Mouse (Mus musculus) heart, embryonic 14.5 days (tissue): Measurements from ENCODE around the gene Anxa11. TPM values are rescaled to one million over a fixed set of nuclear protein-coding genes. Genes with fewer than 3 reads are reported as not detected.
"Not testable (repeated sequence)": the region's sequence is repeated elsewhere in the genome, so short reads cannot be mapped to it uniquely, and the experiment has no call there.

Experiments
- ATAC-seq: fragments of 200-750 bp; cut with Nextera tagmentation; 2 replicates; pipeline ENCODE4 v1.8.0; 2017; ENCODE audit warnings: low read depth, moderate TSS enrichment; ENCODE audit not compliant: insufficient number of reproducible peaks, insufficient read depth, low FRiP score
- H3K27ac ChIP-seq, 2 experiments: fragments of 200-500 bp in 1 of 2; fragments of 300-500 bp in 1 of 2; sonication (generic) in 1 of 2; replicated peaks in 1 of 2; 2 replicates each; pipeline ENCODE4 v1.5.1; 2012 to 2014; ENCODE audit warnings: low read depth in 2 of 2, low read length in 2 of 2, control low read depth in 1 of 2, mild to moderate bottlenecking in 1 of 2, mixed read lengths in 1 of 2; ENCODE audit not compliant: control insufficient read depth in 1 of 2, insufficient read depth in 1 of 2
- H3K27me3 ChIP-seq: fragments of 300-500 bp; sonication (generic); 2 replicates; pipeline ENCODE4 v1.6.1; 2014; ENCODE audit warnings: mild to moderate bottlenecking, low read length, control low read depth; ENCODE audit not compliant: control insufficient read depth, insufficient read depth
- H3K36me3 ChIP-seq: fragments of 300-500 bp; sonication (generic); 2 replicates; pipeline ENCODE4 v1.6.1; 2014; ENCODE audit warnings: mild to moderate bottlenecking, control low read depth, low read length, mixed read lengths; ENCODE audit not compliant: control insufficient read depth, insufficient read depth
- H3K4me1 ChIP-seq, 2 experiments: fragments of 200-500 bp in 1 of 2; fragments of 300-500 bp in 1 of 2; sonication (generic) in 1 of 2; 2 replicates each; pipeline ENCODE4 v1.6.1; 2012 to 2014; ENCODE audit warnings: low read length in 2 of 2, control low read depth in 1 of 2, mixed read lengths in 1 of 2; ENCODE audit not compliant: control insufficient read depth in 2 of 2, insufficient read depth in 2 of 2
- H3K4me2 ChIP-seq: fragments of 300-500 bp; sonication (generic); 2 replicates; pipeline ENCODE4 v1.6.1; 2014; ENCODE audit warnings: mild to moderate bottlenecking, low read length
- H3K4me3 ChIP-seq, 2 experiments: fragments of 200-500 bp in 1 of 2; fragments of 300-500 bp in 1 of 2; sonication (generic) in 1 of 2; 2 replicates each; pipeline ENCODE4 v1.5.1; 2012 to 2014; ENCODE audit warnings: low read length in 2 of 2, mild to moderate bottlenecking in 2 of 2, control low read depth in 1 of 2, low read depth in 1 of 2, moderate library complexity in 1 of 2; ENCODE audit not compliant: control insufficient read depth in 1 of 2, insufficient read depth in 1 of 2
- H3K9ac ChIP-seq: fragments of 300-500 bp; sonication (generic); 2 replicates; pipeline ENCODE4 v1.6.1; 2014; ENCODE audit warnings: mild to moderate bottlenecking, low read length
- H3K9me3 ChIP-seq: fragments of 300-500 bp; sonication (generic); 2 replicates; pipeline ENCODE4 v1.6.1; 2016; ENCODE audit warnings: low read length, control low read depth; ENCODE audit not compliant: control insufficient read depth
- WGBS: fragments of 180-500 bp; shearing (Covaris S2); extraction: QIAGEN DNeasy Blood & Tissue Kit; methylation state at CpG from one replicate; pipeline ENCODE4 v1.1.7; 2014; 5-methylcytosine and 5-hydroxymethylcytosine counted together
- polyA plus RNA-seq: library from polyadenylated mRNA; unstranded; fragments of >200 nt; fragmentation: Nextera tagmentation; extraction: Ambion mirVana; gene quantifications from 2 replicates; pipeline ENCODE4 v1.2.1, GENCODE M21; 2014

Anxa11 gene
- polyA plus RNA-seq, 1 experiment from 2014 or later = 29.4 TPM

GRCm38 (mm10) chr14:25895686-25896085 is 53.7 kb downstream of the Anxa11 start:
- H3K27ac ChIP-seq, H3K4me2 ChIP-seq, ATAC-seq, H3K4me1 ChIP-seq, H3K9me3 ChIP-seq, H3K9ac ChIP-seq, H3K36me3 ChIP-seq, H3K27me3 ChIP-seq, H3K4me3 ChIP-seq: not testable (repeated sequence)
- no CpG with 5 or more reads among the region's 7 CpGs for WGBS

- no CpG with 5 or more reads among the region's 10 CpGs for WGBS
These were observed 61.0 kb downstream of the Anxa11 start, which contains the start of gene Plac9a for GRCm38 (mm10) chr14:25903000-25903399. TSS of gene Plac9a (minus strand) at chr14:25903100.

GRCm38 (mm10) chr14:25905243-25905642 is 63.3 kb downstream of the Anxa11 start:
- not testable (repeated sequence) for H3K27ac ChIP-seq, H3K36me3 ChIP-seq, H3K4me3 ChIP-seq, ATAC-seq, H3K27me3 ChIP-seq, H3K4me2 ChIP-seq, H3K4me1 ChIP-seq, H3K9ac ChIP-seq, H3K9me3 ChIP-seq
- no CpG with 5 or more reads among the region's 5 CpGs for WGBS

More at GRCm38 (mm10) chr14:25903000-25903399, 61.0 kb downstream of the Anxa11 start, which contains the start of gene Plac9a:
- not testable (repeated sequence) for H3K27ac ChIP-seq, H3K9ac ChIP-seq, H3K4me2 ChIP-seq, H3K9me3 ChIP-seq, H3K4me1 ChIP-seq, H3K4me3 ChIP-seq, H3K36me3 ChIP-seq, H3K27me3 ChIP-seq, ATAC-seq

GRCm38 (mm10) chr14:25907272-25907671 is 65.3 kb downstream of the Anxa11 start:
- not testable (repeated sequence) for H3K4me3 ChIP-seq, H3K9me3 ChIP-seq, H3K27me3 ChIP-seq, H3K27ac ChIP-seq, H3K36me3 ChIP-seq, H3K4me2 ChIP-seq, ATAC-seq, H3K4me1 ChIP-seq, H3K9ac ChIP-seq
- no CpG with 5 or more reads among the region's 9 CpGs for WGBS

- not testable (repeated sequence) for H3K36me3 ChIP-seq, H3K9ac ChIP-seq, H3K4me2 ChIP-seq, H3K4me1 ChIP-seq, H3K4me3 ChIP-seq, H3K27ac ChIP-seq, H3K9me3 ChIP-seq, H3K27me3 ChIP-seq, ATAC-seq
- no CpG with 5 or more reads among the region's 8 CpGs for whole genome bisulfite sequencing
These were observed 67.0 kb downstream of the Anxa11 start for GRCm38 (mm10) chr14:25908976-25909375.

GRCm38 (mm10) chr14:25918427-25919170 is 76.6 kb downstream of the Anxa11 start:
- not testable (repeated sequence) for H3K36me3 ChIP-seq, H3K4me1 ChIP-seq, ATAC-seq, H3K27me3 ChIP-seq, H3K4me2 ChIP-seq, H3K27ac ChIP-seq, H3K4me3 ChIP-seq, H3K9me3 ChIP-seq, H3K9ac ChIP-seq
- no CpG with 5 or more reads among the region's 5 CpGs for WGBS

GRCm38 (mm10) chr14:25926814-25927561 is 85.0 kb downstream of the Anxa11 start:
- not testable (repeated sequence) for H3K36me3 ChIP-seq, H3K27me3 ChIP-seq, H3K4me2 ChIP-seq, H3K9ac ChIP-seq, H3K4me3 ChIP-seq, H3K9me3 ChIP-seq, H3K4me1 ChIP-seq, H3K27ac ChIP-seq
- WGBS = no CpG with 5 or more reads among the region's 44 CpGs
- ATAC-seq = peak; percentile 61; the same call in 1 of the 2 replicates
